Mouse (Mus musculus): Measurements from ENCODE around the gene Nmrk2.

- TF ChIP-seq POLR2A (IDR thresholded peaks at IDR 0.05; ENCODE audit: borderline replicate concordance, control insufficient read depth, low read depth, low read length) (no peak), CTCF (IDR thresholded peaks at IDR 0.05; ENCODE audit: control insufficient read depth, insufficient read depth, low read length) (no peak)
These were observed 4.5 kb downstream of the Nmrk2 start for GRCm38 (mm10) chr10:81197305-81197704.

Measured in bone marrow, adult 2 months (tissue).